Mouse (Mus musculus) liver, adult 2 months (tissue): ENCODE measurements at regions not wholly inside any gene's neighbourhood (a gene's known extent, or its start where the extent isn't known, plus 50 kb on each side); places are given as distances from the start of the nearest gene placed in this dataset.

ENCODE experiments used
- DNase-seq: peaks from one replicate; pipeline ENCODE4 v3.0.0-alpha.2; 2011; ENCODE audit warnings: low read depth, low spot score; ENCODE audit errors: extremely low read depth
- H3K27ac ChIP-seq: fragments of 200-500 bp; replicated peaks from 2 replicates; pipeline ENCODE4 v1.5.1; 2012; ENCODE audit warnings: low read depth, mild to moderate bottlenecking, control low read depth, inconsistent platforms, low read length; ENCODE audit not compliant: insufficient read depth
- H3K27me3 ChIP-seq: fragments of 200-500 bp; 2 replicates; pipeline ENCODE4 v1.6.1; 2012; ENCODE audit warnings: mild to moderate bottlenecking, moderate library complexity, low read length, inconsistent platforms; ENCODE audit not compliant: control insufficient read depth, insufficient read depth
- H3K36me3 ChIP-seq: fragments of 200-500 bp; 2 replicates; pipeline ENCODE4 v1.6.1; 2012; ENCODE audit warnings: low read length, inconsistent platforms; ENCODE audit not compliant: control insufficient read depth, insufficient read depth
- H3K4me1 ChIP-seq: fragments of 200-500 bp; 2 replicates; pipeline ENCODE4 v1.6.1; 2011; ENCODE audit warnings: low read length; ENCODE audit not compliant: control insufficient read depth, insufficient read depth
- H3K4me3 ChIP-seq: fragments of 200-500 bp; 2 replicates; pipeline ENCODE4 v1.5.1; 2011; ENCODE audit warnings: low read depth, mild to moderate bottlenecking, control low read depth, low read length, moderate library complexity; ENCODE audit not compliant: insufficient read depth
- H3K79me2 ChIP-seq: fragments of 200-500 bp; 2 replicates; pipeline ENCODE4 v1.6.1; 2012; ENCODE audit warnings: inconsistent platforms, mild to moderate bottlenecking, low read length, moderate library complexity; ENCODE audit not compliant: control insufficient read depth, insufficient read depth
- H3K9ac ChIP-seq: fragments of 200-500 bp; 2 replicates; pipeline ENCODE4 v1.6.1; 2012; ENCODE audit warnings: low read depth, mild to moderate bottlenecking, control low read depth, inconsistent platforms, low read length
- CTCF ChIP-seq: fragments of 200-500 bp; IDR thresholded peaks from 2 replicates; pipeline ENCODE4 v1.5.1; 2011; ENCODE audit warnings: low read depth, low read length, control low read depth
- POLR2A ChIP-seq: fragments of 200-500 bp; IDR thresholded peaks from 2 replicates; pipeline ENCODE4 v1.6.1; 2011; ENCODE audit warnings: low read length, control low read depth; ENCODE audit not compliant: insufficient read depth; ENCODE audit errors: extremely low read depth
- WGBS: fragments of 180-500 bp; shearing (Covaris S2); methylation state at CpG from one replicate; pipeline ENCODE4 v1.1.7; 2018; 5-methylcytosine and 5-hydroxymethylcytosine counted together

GRCm38 (mm10) chr10:26544061-26544460 lies 168.3 kb upstream of the L3mbtl3 start:
- no peak overlapping the region for H3K27ac ChIP-seq
- TF ChIP-seq CTCF (no peak), POLR2A (no peak)
- H3K4me3 ChIP-seq: no peak overlapping the region
- DNase-seq: no peak
- no peaks in the 10 kb centered on the region for H3K27me3 ChIP-seq
- no peaks in the 10 kb centered on the region for H3K79me2 ChIP-seq
- WGBS: 83% methylated on average over 1 of the region's 1 CpGs
- H3K36me3 ChIP-seq: no peaks in the 10 kb centered on the region
- no peaks in the 10 kb centered on the region for H3K4me1 ChIP-seq
- H3K9ac ChIP-seq: no peak overlapping the region

GRCm38 (mm10) chr10:26544796-26545195 lies 169.0 kb upstream of the L3mbtl3 start:
- no peak overlapping the region for H3K9ac ChIP-seq
- H3K27ac ChIP-seq: no peak overlapping the region
- H3K4me3 ChIP-seq: no peak overlapping the region
- H3K27me3 ChIP-seq: no peaks in the 10 kb centered on the region
- H3K79me2 ChIP-seq: no peaks in the 10 kb centered on the region
- no peaks in the 10 kb centered on the region for H3K36me3 ChIP-seq
- no peak for DNase-seq
- H3K4me1 ChIP-seq: no peaks in the 10 kb centered on the region
- 68% methylated on average over 1 of the region's 1 CpGs for WGBS
- no peak for TF ChIP-seq CTCF
- TF ChIP-seq POLR2A: no peak

- Histone ChIP-seq H3K9ac (no peak overlapping the region), H3K27ac (no peak overlapping the region), H3K27me3 (no peaks in the 10 kb centered on the region), H3K4me1 (no peaks in the 10 kb centered on the region), H3K4me3 (no peak overlapping the region), H3K36me3 (no peaks in the 10 kb centered on the region), H3K79me2 (no peaks in the 10 kb centered on the region)
- no peak for DNase-seq
- no peak for TF ChIP-seq POLR2A
- no peak for TF ChIP-seq CTCF
- WGBS: 91% methylated on average over 8 of the region's 8 CpGs
These were observed 180.5 kb upstream of the L3mbtl3 start for GRCm38 (mm10) chr10:26556246-26556645.

- no peak overlapping the region for H3K9ac ChIP-seq
- WGBS: 68% methylated on average over 1 of the region's 1 CpGs
- H3K27ac ChIP-seq: no peak overlapping the region
- H3K79me2 ChIP-seq: no peaks in the 10 kb centered on the region
- DNase-seq: no peak
- no peak overlapping the region for H3K4me3 ChIP-seq
- H3K36me3 ChIP-seq: no peaks in the 10 kb centered on the region
- TF ChIP-seq CTCF: no peak
- TF ChIP-seq POLR2A: no peak
- H3K4me1 ChIP-seq: no peaks in the 10 kb centered on the region
- no peaks in the 10 kb centered on the region for H3K27me3 ChIP-seq
These were observed 182.3 kb upstream of the L3mbtl3 start for GRCm38 (mm10) chr10:26558118-26558517.

- 70% methylated on average over 4 of the region's 4 CpGs for WGBS
- no peak for DNase-seq
- H3K27me3 ChIP-seq: no peaks in the 10 kb centered on the region
- H3K4me1 ChIP-seq: no peaks in the 10 kb centered on the region
- no peaks in the 10 kb centered on the region for H3K36me3 ChIP-seq
- TF ChIP-seq POLR2A (no peak), CTCF (no peak)
- no peak overlapping the region for H3K9ac ChIP-seq
- no peak overlapping the region for H3K4me3 ChIP-seq
- no peaks in the 10 kb centered on the region for H3K79me2 ChIP-seq
- H3K27ac ChIP-seq: no peak overlapping the region
These were observed 183.6 kb upstream of the L3mbtl3 start for GRCm38 (mm10) chr10:26559323-26559722.

- TF ChIP-seq CTCF: no peak
- TF ChIP-seq POLR2A: no peak
- DNase-seq: no peak
- 87% methylated on average over 4 of the region's 4 CpGs for WGBS
These were observed 184.7 kb upstream of the L3mbtl3 start for GRCm38 (mm10) chr10:26560456-26560855.

More at GRCm38 (mm10) chr10:26560456-26560855, 184.7 kb upstream of the L3mbtl3 start:
- no peak overlapping the region for H3K9ac ChIP-seq
- no peaks in the 10 kb centered on the region for H3K27me3 ChIP-seq
- H3K36me3 ChIP-seq: no peaks in the 10 kb centered on the region
- no peak overlapping the region for H3K4me3 ChIP-seq
- no peaks in the 10 kb centered on the region for H3K79me2 ChIP-seq
- H3K4me1 ChIP-seq: no peaks in the 10 kb centered on the region
- H3K27ac ChIP-seq: no peak overlapping the region
